Mouse (Mus musculus) neural tube, embryonic 13.5 days (tissue): ENCODE measurements at regions not wholly inside any gene's neighbourhood (a gene's known extent, or its start where the extent isn't known, plus 50 kb on each side); places are given as distances from the start of the nearest gene placed in this dataset.

ENCODE experiments used
- ATAC-seq: fragments of 200-750 bp; cut with Nextera tagmentation; 2 replicates; pipeline ENCODE4 v1.8.0; 2017; ENCODE audit warnings: low read depth, mild to moderate bottlenecking, moderate TSS enrichment, moderate library complexity
- H3K27ac ChIP-seq: fragments of 300-500 bp; sonication (generic); replicated peaks from 2 replicates; pipeline ENCODE4 v1.5.1; 2015; ENCODE audit warnings: moderate library complexity, mild to moderate bottlenecking, inconsistent platforms
- H3K27me3 ChIP-seq: fragments of 300-500 bp; sonication (generic); 2 replicates; pipeline ENCODE4 v1.6.1; 2015; ENCODE audit warnings: mild to moderate bottlenecking, inconsistent platforms
- H3K36me3 ChIP-seq: fragments of 300-500 bp; sonication (generic); 2 replicates; pipeline ENCODE4 v1.6.1; 2015; ENCODE audit warnings: mild to moderate bottlenecking, inconsistent platforms
- H3K4me1 ChIP-seq: fragments of 300-500 bp; sonication (generic); replicated peaks from 2 replicates; pipeline ENCODE4 v1.6.1; 2015; ENCODE audit warnings: inconsistent platforms
- H3K4me2 ChIP-seq: fragments of 300-500 bp; sonication (generic); 2 replicates; pipeline ENCODE4 v1.6.1; 2015; ENCODE audit warnings: inconsistent platforms, mild to moderate bottlenecking, moderate library complexity
- H3K4me3 ChIP-seq: fragments of 300-500 bp; sonication (generic); 2 replicates; pipeline ENCODE4 v1.5.1; 2015; ENCODE audit warnings: mild to moderate bottlenecking, inconsistent platforms
- H3K9ac ChIP-seq: fragments of 300-500 bp; sonication (generic); 2 replicates; pipeline ENCODE4 v1.6.1; 2015; ENCODE audit warnings: moderate library complexity, mild to moderate bottlenecking, inconsistent platforms
- H3K9me3 ChIP-seq: fragments of 300-500 bp; sonication (generic); 2 replicates; pipeline ENCODE4 v1.6.1; 2016; ENCODE audit warnings: inconsistent platforms
- WGBS: fragments of 180-500 bp; shearing (Covaris S2); methylation state at CpG from one replicate; pipeline ENCODE4 v1.1.7; 2015; 5-methylcytosine and 5-hydroxymethylcytosine counted together

DNA sequence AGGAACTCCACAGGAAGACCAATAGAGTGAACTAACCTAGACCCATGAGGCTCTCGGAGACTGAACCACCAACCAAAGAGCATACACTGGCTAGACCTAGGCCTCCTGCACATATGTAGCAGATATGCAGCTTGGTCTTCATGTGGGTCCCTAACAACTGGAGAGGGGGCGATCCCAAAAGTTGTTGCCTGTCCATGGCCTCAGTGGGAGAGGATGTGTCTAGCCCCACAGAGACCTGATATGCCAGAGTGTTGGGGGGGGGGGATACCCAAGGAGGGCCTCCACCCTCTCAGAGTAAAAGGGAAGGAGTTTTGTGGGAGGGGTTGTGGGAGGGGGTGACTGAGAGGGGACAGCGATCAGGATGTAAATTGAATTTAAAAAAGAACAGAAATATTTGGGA, 108.9 kb upstream of the Pmfbp1 start:
- H3K27me3 ChIP-seq: no peaks in the 10 kb centered on the region
- H3K9me3 ChIP-seq: no peaks in the 10 kb centered on the region
- H3K4me1 ChIP-seq: no peaks in the 10 kb centered on the region
- no peak overlapping the region for H3K27ac ChIP-seq
- H3K9ac ChIP-seq: no peak overlapping the region
- H3K36me3 ChIP-seq: no peaks in the 10 kb centered on the region
- no peak overlapping the region for H3K4me2 ChIP-seq
- 89% methylated on average over 3 of the region's 3 CpGs for WGBS
- no peak overlapping the region for H3K4me3 ChIP-seq
- no peak for ATAC-seq

- H3K9me3 ChIP-seq: no peaks in the 10 kb centered on the region
- H3K4me1 ChIP-seq: peaks cover 9% of the 10 kb centered on the region; the same call in 1 of the 2 replicates
- ATAC-seq: no peak
- no peak overlapping the region for H3K27ac ChIP-seq
- no peaks in the 10 kb centered on the region for H3K36me3 ChIP-seq
- 86% methylated on average over 6 of the region's 6 CpGs for WGBS
- no peak overlapping the region for H3K4me2 ChIP-seq
- H3K9ac ChIP-seq: no peak overlapping the region
- H3K4me3 ChIP-seq: no peak overlapping the region
- no peaks in the 10 kb centered on the region for H3K27me3 ChIP-seq
These were observed 98.5 kb upstream of the Pmfbp1 start for GRCm38 (mm10) chr8:109395133-109395855.

- no peak for ATAC-seq
- peak overlapping the region; percentile 59 for H3K27ac ChIP-seq
- H3K9me3 ChIP-seq: 0 out of 2 replicates have a peak, but pooled peaks cover 5% of the 10 kb centered on the region
- 58% methylated on average over 11 of the region's 11 CpGs for WGBS
- peaks cover 11% of the 10 kb centered on the region; the same call in 1 of the 2 replicates for H3K4me1 ChIP-seq
- H3K27me3 ChIP-seq: no peaks in the 10 kb centered on the region
- H3K36me3 ChIP-seq: no peaks in the 10 kb centered on the region
- no peak overlapping the region for H3K9ac ChIP-seq
- no peak overlapping the region for H3K4me3 ChIP-seq
- no peak overlapping the region for H3K4me2 ChIP-seq
These were observed 94.2 kb upstream of the Pmfbp1 start for GRCm38 (mm10) chr8:109399616-109400015.

DNA sequence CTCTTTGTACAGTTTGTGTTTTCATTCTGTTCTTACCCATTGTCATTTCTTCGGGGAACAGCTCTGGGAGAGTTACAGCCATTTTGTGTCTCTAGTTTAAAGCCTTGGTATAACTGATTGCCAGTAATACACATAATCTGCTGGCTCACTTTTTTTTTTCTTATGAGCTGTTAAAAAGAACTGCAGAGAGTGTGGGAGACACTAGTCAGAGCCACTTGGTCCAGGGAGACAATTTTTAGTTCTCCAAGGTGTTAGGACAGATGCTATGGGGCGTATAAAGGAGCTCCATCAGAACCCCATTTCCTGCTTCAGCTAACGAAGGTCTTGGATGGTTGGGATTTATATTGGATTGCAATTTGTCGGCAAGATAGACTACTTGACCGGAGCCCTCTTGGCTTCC, 93.6 kb upstream of the Pmfbp1 start:
- Histone ChIP-seq H3K9ac (no peak overlapping the region), H3K27me3 (no peaks in the 10 kb centered on the region), H3K4me1 (peaks cover 11% of the 10 kb centered on the region; the same call in 1 of the 2 replicates), H3K36me3 (no peaks in the 10 kb centered on the region), H3K27ac (no peak overlapping the region), H3K9me3 (0 out of 2 replicates have a peak, but pooled peaks cover 5% of the 10 kb centered on the region), H3K4me3 (no peak overlapping the region), H3K4me2 (no peak overlapping the region)
- no peak for ATAC-seq
- WGBS: 85% methylated on average over 5 of the region's 5 CpGs

GRCm38 (mm10) chr8:109407913-109408312, 85.9 kb upstream of the Pmfbp1 start:
- no peak for ATAC-seq
- WGBS: 61% methylated on average over 5 of the region's 5 CpGs
- Histone ChIP-seq H3K9ac (no peak overlapping the region), H3K36me3 (no peaks in the 10 kb centered on the region), H3K9me3 (0 out of 2 replicates have a peak, but pooled peaks cover under 1% of the 10 kb centered on the region), H3K4me3 (no peak overlapping the region), H3K4me2 (no peak overlapping the region), H3K27ac (no peak overlapping the region), H3K4me1 (no peaks in the 10 kb centered on the region), H3K27me3 (no peaks in the 10 kb centered on the region)

- ATAC-seq: no peak
- Histone ChIP-seq H3K4me2 (no peak overlapping the region), H3K36me3 (no peaks in the 10 kb centered on the region), H3K9ac (no peak overlapping the region), H3K27ac (no peak overlapping the region), H3K4me3 (no peak overlapping the region), H3K27me3 (no peaks in the 10 kb centered on the region), H3K4me1 (peaks cover 4% of the 10 kb centered on the region), H3K9me3 (no peaks in the 10 kb centered on the region)
- WGBS: 80% methylated on average over 6 of the region's 6 CpGs
These were observed 83.3 kb upstream of the Pmfbp1 start for GRCm38 (mm10) chr8:109410531-109410930.

DNA sequence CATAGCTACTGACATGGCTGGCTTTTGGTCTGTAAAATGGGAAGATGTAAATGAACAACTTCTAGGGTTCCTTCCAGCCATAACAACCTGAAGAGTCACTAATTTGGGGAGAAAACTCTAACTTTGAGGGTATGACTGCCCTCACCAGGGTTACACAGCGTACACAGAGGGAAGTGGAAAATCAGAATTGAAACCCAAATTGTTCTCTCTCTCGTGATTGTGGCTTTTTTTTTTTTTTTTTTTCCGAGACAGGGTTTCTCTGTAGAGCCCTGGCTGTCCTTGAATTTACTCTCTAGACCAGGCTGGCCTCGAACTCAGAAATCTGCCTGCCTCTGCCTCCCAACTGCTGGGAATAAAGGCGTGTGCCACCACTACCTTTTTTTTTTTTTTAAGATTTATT, 80.4 kb upstream of the Pmfbp1 start:
- H3K9ac ChIP-seq: no peak overlapping the region
- no peak overlapping the region for H3K4me3 ChIP-seq
- ATAC-seq: no peak
- no peaks in the 10 kb centered on the region for H3K36me3 ChIP-seq
- H3K4me1 ChIP-seq: peaks cover 28% of the 10 kb centered on the region
- H3K27ac ChIP-seq: no peak overlapping the region
- 91% methylated on average over 5 of the region's 5 CpGs for WGBS
- no peaks in the 10 kb centered on the region for H3K27me3 ChIP-seq
- H3K4me2 ChIP-seq: no peak overlapping the region
- no peaks in the 10 kb centered on the region for H3K9me3 ChIP-seq

GRCm38 (mm10) chr8:109415315-109415714, 78.5 kb upstream of the Pmfbp1 start:
- H3K4me1 ChIP-seq: peaks cover 39% of the 10 kb centered on the region
- no peaks in the 10 kb centered on the region for H3K36me3 ChIP-seq
- WGBS: 42% methylated on average over 4 of the region's 4 CpGs
- no peaks in the 10 kb centered on the region for H3K27me3 ChIP-seq
- H3K4me3 ChIP-seq: no peak overlapping the region
- H3K9me3 ChIP-seq: no peaks in the 10 kb centered on the region
- H3K4me2 ChIP-seq: no peak overlapping the region
- H3K9ac ChIP-seq: peak overlapping the region; percentile 43; the same call in 1 of the 2 replicates
- peak overlapping the region; percentile 88 for H3K27ac ChIP-seq
- ATAC-seq: no peak

DNA sequence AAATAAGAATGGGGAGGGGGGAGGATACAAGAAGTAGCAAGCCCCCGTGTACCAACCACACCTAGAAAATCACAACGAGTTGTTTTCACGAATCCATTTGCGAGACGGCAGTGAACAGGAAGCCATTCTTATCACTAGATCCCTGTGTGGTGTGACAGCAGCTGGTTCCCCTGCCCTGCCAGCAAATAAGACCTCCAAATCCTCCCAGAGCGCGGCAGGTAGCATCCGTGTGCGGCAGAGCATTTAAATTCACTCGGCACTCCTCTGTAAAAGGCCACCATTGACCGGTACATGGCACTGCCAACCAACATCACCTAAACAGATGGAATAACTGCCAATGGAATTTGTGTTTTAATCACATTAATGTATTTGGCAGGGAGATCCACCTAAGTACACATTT, 77.9 kb upstream of the Pmfbp1 start:
- peak overlapping the region; percentile 88 for H3K27ac ChIP-seq
- no peaks in the 10 kb centered on the region for H3K27me3 ChIP-seq
- H3K9ac ChIP-seq: peak overlapping the region; percentile 64
- no peaks in the 10 kb centered on the region for H3K36me3 ChIP-seq
- no peak for ATAC-seq
- peaks cover 39% of the 10 kb centered on the region for H3K4me1 ChIP-seq
- H3K4me2 ChIP-seq: peak overlapping the region; percentile 41
- no peaks in the 10 kb centered on the region for H3K9me3 ChIP-seq
- H3K4me3 ChIP-seq: no peak overlapping the region
- WGBS: 59% methylated on average over 11 of the region's 11 CpGs

DNA sequence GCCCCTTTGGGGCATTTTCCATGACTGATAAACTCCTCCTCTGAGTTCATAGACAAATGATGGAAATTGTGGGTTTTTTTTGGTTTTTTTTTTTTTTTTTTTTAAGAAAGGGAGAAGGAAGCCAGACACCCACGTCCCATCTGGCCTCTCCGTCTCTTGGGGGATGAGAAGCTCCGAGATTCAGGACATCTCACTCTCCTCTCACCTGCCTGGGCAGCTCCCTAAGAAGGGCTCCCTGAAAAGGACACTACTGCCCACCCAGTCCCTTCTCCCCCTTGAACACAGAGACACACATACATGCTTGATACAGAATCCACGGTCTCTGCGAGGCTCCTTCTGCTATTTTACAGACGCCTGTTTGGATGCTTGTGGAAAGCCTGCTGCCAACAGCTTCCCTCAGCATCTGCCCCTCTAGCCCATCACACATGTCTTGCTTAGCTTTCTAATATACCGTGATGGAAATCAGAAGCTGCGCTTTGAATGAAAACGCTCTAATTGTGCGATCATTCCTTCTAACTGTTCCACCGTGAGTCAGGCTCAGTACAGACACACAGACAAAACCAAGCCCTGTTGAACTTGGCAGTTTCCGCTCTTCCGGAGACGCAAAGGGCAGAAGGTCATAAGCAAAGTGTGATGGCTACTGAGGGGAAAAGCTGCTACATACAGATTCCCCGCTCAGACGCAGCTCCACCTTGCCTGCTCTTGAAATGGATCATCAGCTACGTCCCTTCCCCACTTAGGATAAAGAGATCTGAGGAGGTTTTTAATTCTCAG, 77.3 kb upstream of the Pmfbp1 start:
- Histone ChIP-seq H3K27me3 (no peaks in the 10 kb centered on the region), H3K27ac (peak overlapping the region; percentile 88), H3K4me3 (peak overlapping the region; percentile 10; the same call in 1 of the 2 replicates), H3K4me2 (peak overlapping the region; percentile 41), H3K9ac (peak overlapping the region; percentile 64), H3K9me3 (no peaks in the 10 kb centered on the region), H3K4me1 (peaks cover 39% of the 10 kb centered on the region), H3K36me3 (no peaks in the 10 kb centered on the region)
- 38% methylated on average over 17 of the region's 17 CpGs for WGBS
- ATAC-seq: peak; percentile 12; the same call in 1 of the 2 replicates

- peak overlapping the region; percentile 64 for H3K9ac ChIP-seq
- no peaks in the 10 kb centered on the region for H3K36me3 ChIP-seq
- peak overlapping the region; percentile 88 for H3K27ac ChIP-seq
- ATAC-seq: peak; percentile 85
- 22% methylated on average over 5 of the region's 5 CpGs for WGBS
- no peaks in the 10 kb centered on the region for H3K27me3 ChIP-seq
- H3K4me2 ChIP-seq: peak overlapping the region; percentile 41
- no peaks in the 10 kb centered on the region for H3K9me3 ChIP-seq
- no peak overlapping the region for H3K4me3 ChIP-seq
- peaks cover 39% of the 10 kb centered on the region for H3K4me1 ChIP-seq
These were observed 76.6 kb upstream of the Pmfbp1 start for GRCm38 (mm10) chr8:109417222-109417621.

- Histone ChIP-seq H3K4me2 (peak overlapping the region; percentile 45), H3K36me3 (no peaks in the 10 kb centered on the region), H3K4me3 (no peak overlapping the region), H3K9me3 (no peaks in the 10 kb centered on the region), H3K9ac (peak overlapping the region; percentile 64), H3K4me1 (peaks cover 39% of the 10 kb centered on the region), H3K27me3 (no peaks in the 10 kb centered on the region), H3K27ac (peak overlapping the region; percentile 88)
- 11% methylated on average over 12 of the region's 12 CpGs for WGBS
- ATAC-seq: peak; percentile 53; the same call in 1 of the 2 replicates
These were observed 75.9 kb upstream of the Pmfbp1 start for GRCm38 (mm10) chr8:109417971-109418370.
